Mouse (Mus musculus) heart, postnatal 4 days (tissue): Measurements from ENCODE around the gene Nav1. TPM values are rescaled to one million over a fixed set of nuclear protein-coding genes. Genes with fewer than 3 reads are reported as not detected.
"Not testable (repeated sequence)": the region's sequence is repeated elsewhere in the genome, so short reads cannot be mapped to it uniquely, and the experiment has no call there.

Experiments
- DNase-seq: peaks from one replicate; pipeline ENCODE4 v3.0.0; 2021
- total RNA-seq, 2 experiments: library from RNA; stranded (reverse); gene quantifications; 2 replicates each; pipeline ENCODE4 v1.2.3; 2021

Nav1 gene
- total RNA-seq, 2 experiments from 2014 or later = 53.9 to 54.8 TPM

DNA sequence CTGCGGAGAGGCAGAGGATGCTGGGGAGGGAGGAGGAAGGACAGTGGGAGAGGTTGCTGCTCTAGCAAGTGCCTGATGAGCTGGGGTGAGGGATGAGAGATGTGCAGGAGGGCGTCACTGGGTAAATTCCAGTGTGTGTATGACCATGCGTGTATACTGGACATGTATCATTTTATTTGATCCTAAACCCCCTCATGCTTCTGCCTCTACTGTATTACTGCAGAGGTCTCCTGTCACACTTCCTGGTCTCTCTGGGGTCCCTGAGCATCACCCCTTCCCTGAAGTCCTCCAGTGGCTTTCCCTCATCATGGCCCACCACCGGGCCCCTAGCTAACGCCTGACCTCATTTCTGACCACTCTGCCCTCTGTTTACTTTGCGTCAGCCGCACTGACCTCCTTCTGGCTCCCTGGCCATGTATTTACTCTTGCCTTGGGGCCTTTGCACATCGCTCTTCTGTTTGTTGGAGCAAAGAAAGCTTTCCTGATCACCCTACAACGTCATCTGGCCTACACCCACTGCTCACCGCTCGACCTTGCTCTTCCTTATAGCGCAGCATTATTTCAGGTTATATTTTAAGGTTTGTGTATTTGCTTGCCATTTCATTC is 91.4 kb downstream of the Nav1 start:
- no peak for DNase-seq

DNA sequence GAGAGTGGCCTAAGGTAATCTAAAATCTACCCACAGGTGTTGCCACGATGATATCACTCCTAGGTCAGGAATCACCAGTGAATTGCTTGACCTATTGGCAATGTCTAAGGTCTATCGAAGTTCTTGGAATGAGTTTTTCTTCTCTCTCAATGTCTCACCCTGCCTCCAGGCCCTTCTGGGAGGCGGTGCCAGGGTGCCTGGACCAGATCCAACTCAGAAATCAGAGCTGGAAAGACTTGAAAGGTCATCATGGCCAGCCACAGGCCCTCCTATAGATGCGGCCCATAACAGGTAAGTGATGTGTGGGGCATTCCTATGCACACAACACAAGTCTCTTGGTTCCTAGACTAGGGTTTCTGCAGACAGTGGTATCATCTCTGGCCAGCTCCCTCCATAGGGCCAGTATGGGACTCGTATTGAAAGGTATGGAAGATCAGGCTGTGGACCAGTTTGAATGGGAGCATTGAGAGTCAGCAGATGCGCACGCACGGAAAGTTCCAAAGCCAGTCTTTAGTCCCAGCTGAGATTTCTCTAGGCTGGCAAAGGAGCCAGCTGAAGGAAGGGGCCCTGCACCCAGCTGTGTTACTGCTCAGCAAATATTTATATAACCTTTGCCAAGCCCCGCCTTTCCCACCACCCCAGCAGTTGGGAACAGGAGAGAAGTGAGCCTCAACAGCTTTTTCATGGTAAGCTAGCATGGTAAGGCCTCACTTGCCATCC is 92.0 kb downstream of the Nav1 start:
- DNase-seq = peak; percentile 51

DNA sequence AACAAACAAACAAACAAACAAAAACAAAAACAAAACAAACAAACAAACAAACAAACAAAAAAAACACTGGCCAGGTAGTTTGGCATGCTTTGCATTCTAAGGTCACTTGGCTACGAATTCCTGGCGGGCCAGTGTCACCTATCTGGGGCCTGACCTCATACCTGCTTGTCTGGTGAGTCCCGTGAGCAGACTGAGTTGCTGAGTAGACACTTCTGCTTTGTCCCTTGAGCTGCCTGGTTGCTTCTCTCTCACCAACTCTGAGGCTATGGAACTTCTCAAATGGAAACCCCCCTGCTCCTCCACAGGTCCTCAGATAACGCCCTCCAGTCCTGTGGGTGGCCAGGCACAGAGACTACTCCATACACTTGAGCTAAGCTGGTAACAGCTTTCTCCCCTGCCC is 93.0 kb downstream of the Nav1 start:
- DNase-seq = no peak

DNA sequence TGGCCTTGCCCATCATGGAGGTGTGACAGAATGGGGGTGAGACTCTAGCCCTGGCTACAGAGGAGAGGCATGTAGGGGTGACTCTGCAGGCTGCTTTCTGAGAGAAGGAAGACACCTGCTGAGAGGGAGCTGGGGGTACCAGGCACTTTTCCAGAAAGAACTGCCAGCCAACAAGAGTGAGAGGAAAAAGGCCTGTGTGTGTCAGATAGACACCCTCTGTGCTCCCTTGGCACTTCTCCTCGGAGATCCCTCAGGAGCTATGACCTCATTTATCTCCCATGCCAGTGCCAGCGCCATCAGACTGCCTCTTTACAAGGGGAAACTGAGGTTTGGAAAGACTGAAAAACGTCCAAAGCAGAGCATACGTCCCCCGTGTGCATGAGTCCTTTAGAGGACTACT is 93.6 kb downstream of the Nav1 start:
- no peak for DNase-seq

DNA sequence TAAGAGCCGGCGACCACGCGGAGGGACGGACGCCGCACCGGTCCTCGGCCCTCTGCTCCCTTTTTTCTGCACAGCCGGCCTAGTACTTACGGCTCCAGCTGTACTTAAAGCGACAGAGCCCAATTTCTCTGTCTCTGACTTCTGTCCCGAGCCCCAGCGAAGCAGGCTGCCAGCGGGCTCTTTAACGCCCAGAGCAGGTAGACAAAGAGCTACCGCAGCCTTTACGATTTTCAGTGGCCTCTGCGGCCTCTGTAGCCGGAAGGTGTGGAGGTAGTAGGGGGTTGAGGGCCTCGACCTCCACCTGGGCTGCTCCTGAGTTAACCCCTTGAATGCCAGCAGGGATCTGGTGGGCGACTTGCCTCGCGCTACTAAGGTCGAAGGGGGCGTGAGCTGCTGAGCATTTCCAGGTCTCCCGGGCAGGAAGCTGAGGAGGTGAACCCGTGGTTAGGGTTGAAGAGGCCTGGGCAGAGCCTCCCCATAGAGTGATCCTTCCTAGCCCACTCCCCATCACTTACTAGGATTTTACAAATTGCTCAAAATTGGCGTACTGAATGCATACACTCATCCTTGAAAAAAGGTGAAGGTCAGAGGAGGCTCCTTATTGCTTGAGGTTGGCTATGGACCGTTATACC is 96.6 kb downstream of the Nav1 start:
- DNase-seq = peak; percentile 72

DNA sequence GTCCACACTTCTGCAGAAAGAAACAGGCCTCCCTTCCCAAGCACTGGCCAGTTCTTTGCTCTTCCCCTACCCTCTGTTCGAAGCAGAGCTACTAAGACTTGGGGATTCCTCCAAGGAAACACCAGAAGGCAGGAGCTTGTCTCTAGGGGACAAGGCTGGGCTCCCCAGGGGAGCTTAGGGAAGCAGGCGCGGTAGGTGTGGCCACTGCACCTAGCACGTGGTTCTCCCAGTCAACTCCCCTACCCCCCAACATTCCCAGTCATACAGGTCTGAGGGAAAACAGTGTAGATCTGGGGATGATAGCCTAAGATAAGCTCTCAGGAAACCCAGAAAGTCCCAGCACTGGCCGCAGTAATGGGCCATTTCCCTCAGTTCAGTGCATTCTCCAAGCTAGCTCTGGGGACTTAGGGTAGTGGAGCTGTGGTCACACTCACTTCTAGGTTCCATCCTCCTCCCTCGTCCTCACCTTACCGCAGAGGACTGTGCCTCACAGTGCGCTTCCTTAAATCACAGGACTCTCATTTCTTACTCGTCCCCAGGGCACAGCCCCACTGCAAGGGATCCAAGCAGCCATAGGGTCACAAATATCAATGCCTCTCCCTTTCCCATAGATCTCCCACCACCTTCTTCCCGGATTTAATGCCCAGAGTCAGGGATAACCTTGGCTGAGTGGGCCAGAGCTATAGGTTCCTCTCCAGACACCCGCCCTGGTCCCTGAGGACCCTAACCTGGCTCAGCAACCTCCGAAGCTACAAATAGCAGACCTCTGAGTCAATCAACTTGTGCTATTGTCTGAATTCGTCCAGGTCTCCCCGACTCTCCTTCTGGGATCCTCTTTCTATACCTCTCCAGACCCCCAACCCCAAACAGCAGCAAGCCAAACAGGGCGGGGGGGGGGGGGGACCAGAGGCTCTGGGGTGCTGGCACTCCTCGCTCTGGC is 97.7 kb downstream of the Nav1 start:
- no peak for DNase-seq

DNA sequence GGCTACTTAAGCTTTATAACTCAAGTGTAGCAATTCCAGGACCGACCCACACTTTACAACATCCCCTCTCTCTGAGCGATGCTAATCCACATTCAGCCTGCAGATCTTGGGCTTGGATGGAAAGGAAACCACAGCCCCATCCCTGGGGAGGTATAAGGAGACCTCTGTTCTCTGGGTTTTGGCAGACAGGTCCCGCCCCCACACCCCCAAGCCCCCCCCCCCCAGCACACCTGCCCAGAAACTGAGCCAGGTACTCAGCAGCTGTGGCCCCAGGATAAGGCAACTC is 98.8 kb downstream of the Nav1 start:
- no peak for DNase-seq

DNA sequence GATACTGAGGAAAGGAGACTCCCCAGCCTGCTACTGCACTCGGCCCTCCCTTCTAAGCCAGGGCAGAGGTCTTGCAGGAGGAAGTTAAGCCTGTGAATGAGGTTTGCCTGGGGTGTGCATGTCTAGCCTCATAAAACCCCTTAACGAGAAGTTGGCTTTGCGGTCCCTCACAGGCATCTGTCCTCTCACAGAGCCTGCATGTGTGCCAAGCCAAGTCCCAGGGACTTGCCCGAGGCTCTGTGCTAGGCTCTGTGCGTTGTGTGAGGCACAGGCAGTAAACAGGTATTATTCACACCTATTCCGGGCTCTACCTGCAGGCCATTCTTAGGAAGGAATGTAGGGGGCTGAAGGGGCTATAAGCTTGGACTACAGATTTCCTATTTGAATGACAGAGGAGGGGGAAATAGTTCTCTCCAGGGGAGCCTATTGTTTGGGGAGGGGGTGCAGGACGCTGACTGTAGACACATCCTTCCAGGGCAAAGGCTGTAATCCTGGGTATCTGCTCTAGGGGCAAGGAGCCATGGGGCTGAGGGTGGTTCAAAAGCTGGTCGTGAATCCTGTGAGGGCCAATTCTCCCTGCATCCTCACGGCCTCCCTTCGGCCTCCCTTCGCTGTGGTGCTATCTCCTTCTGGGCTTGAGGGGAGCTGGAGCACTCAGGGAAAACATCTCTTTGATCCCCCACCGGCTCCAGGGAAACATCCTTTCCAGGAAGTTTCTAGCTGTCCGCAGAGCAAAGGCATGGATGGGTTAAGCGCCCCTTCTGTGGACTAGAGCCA is 99.3 kb downstream of the Nav1 start:
- no peak for DNase-seq

DNA sequence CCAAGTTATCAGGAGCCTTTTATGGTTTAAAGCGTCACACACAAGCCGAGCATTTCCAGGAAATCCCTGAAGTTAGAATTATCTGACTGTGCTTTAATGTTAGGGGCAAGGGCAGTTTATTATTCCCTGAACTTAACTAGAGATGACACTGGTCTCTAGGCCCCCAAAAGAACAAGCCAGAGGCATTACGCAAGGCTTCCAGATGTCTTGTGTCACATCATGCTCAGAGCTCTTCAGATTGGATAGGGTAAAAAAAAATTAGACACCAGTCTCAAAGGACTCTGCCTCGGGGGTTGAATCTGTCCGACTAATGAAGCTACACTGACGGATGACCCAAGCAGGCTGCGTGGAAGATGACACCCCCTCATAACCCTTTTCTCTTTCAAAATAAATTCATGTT is 101.6 kb downstream of the Nav1 start:
- no peak for DNase-seq

DNA sequence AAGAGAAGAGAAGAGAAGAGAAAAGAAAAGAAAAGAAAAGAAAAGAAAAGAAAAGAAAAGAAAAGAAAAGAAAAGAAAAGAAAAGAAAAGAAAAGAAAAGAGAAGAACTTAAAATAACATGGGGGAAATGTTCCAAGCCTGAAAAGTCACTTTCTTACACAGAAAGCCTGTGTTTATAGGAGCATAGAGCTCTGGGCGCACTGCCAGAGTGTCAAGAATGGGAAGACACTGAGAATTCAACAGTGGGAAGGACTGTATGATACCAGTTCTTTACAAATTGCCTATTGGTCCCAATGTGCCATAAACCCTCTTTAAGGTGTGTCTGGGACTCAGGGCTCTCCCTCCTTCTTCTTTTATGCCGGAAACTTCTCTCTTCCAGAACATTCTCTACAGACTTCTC is 103.7 kb downstream of the Nav1 start:
- DNase-seq = peak; percentile 56

DNA sequence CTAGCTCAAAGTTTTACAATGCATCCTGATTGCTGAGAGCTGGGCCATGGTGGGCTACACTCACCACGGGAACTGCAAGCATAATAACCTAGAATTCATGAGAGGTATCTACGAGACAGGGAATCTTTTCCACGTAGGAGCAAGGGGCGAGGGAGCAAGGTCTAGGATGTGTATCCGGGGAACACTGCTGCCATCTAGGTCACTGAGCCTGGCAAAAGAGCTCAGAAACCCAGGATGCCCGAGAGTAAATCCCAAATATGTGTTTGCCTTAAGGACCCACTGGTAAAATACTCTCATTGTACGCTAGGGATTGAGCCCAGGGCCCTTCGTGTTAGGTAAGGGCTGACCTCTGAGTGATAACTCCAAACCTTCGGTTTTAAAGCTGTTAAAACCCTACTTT is 104.3 kb downstream of the Nav1 start:
- DNase-seq = no peak

DNA sequence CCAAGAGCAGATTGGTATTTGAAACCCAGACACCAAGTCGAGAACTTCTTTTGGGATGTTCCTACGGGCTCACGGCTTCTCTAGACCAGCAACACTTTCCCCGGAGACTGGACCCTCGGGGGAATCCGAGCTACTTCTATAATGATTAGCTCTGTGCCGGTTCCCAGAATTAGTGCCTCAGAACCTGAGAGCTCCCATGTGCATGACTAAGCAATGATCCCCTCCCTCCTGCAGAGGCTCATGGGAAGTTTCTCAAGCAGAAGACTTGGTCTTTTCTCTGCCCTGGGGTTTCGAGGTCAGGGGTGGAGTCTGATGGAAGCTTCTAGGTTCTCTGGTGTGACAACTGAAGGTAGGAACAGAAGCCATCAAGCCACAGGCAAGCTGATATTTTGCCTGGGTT is 105.0 kb downstream of the Nav1 start:
- no peak for DNase-seq

DNA sequence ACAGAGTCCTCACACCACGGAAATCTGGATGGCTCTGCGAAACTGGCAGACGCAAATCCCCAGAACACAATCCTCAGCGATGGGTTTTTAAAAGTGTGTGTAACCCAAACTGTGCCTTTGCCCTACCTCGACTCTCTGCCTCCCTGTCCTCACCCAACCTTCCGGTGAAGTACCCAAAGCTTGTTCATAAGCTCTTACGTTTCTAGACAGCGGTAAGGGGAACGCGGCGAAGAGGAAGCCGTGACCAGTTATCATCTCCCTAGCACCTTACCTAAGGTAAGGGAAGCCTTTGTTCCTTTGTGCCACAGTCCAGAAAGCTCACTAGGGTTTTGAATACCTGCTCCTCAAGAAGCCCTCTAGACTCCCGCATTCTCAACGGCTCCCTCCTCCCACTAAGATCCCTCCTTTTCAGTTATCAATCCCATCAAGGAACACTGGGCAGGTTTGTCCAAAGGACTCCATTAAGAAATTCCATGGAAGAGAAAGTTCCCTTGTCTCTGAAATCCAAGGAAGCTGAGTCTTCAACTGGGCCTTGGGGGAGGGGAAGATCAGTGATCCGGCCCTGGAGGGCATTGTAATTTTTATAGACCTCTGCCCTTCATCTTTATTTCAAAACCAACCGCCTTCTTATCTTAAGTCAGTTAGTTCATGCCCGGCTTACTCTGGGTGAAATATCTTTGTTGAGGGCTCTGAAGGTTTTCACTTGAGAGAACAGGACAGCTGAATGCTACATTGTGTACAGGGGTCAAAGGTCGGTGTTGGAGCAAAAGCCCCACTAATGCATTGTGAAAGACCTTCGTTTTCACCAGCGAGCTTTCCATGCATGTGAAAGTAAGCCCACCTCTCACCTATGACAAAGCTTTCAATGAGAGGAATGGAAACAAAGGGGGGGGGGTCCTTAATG is 108.4 kb downstream of the Nav1 start:
- DNase-seq = no peak

DNA sequence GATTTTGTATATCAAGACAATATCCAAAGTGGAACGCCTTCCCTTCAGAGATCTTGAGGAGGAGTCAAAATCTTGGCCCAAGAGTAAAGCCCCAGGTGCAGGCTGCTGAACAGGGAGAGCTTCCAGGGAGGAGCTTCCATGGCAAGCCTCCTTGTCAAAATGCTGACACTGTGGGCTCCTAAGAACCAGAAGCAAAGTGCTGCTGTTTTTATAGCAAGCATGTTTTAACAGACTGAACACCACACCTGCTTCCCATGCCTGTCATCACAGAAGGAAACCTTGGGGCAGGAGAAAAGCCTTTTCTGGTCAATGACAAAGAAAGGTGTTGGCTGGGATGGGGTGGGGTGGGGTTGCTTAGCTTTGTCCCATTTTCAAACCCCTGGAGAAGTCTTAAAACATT is 112.0 kb downstream of the Nav1 start:
- DNase-seq = no peak

DNA sequence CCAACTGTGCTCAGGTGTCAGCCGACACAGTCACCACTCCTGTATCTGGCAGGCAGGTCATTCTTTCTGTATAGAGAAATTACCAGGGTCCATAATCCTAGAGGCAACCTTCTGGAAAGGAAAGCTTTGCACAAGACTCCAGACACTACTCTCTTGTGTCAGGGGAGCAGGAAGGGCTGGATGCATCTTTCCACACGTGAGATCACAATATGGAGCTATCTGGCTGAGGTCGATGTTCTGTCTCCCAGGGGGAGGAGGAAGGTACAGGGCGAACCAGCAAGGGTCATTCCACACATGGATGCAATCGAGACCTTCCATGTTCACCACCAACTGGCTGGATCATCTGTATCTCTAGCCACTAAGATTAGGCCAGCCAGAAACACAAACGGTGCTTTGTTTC is 113.2 kb downstream of the Nav1 start:
- no peak for DNase-seq

DNA sequence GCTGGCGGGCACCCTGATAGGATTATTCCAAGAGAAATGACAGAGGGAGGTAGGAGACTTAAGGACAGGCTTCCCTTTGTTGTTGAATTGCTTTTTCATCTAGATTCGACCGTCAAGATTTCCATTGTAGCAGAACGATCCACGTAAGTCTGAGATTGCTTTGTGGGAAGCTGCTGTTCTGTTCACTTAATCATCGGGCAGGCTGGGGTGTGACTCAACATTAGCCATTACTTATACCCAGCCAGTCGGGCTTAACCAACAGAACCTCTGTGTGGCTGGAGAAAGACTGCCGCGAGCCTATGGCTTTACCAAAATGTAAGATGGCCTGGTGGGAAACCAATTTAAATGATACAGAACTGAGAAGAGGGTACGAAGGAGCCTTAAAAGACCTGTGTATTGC is 114.7 kb downstream of the Nav1 start:
- no peak for DNase-seq

DNA sequence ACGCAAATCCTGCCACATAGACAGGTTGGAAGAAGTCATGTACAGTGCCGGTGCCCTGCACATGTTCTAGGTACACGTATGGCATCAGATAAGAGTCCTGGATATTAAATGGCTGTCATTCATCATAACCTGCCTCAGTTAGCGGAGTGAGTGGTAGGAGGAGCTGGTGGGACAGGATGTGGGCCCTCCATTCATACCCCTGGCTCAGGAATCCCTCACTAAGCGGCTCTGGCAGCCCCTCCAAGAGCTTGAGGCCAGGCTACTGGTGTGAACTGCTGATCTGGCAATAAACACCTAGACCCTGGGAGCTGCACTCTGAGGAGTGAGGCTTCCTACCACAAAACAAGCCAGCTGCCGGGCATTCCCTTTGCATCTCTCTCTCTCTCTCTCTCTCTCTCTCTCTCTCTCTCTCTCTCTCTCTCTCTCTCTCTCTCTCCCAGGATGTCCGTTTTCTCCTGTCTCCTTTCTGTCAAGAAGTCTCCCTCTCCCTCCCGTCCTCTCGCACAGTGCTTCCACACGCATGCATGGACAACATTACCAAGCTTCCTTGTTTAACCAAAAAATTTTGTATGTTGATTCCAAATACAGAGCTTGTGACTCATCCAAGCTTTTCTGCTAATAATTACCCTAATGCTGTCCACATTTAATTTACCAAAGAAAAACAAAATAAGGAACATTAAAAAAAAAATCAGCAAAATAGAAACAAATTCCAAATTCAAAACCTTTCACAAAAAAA is 116.0 kb downstream of the Nav1 start:
- no peak for DNase-seq

DNA sequence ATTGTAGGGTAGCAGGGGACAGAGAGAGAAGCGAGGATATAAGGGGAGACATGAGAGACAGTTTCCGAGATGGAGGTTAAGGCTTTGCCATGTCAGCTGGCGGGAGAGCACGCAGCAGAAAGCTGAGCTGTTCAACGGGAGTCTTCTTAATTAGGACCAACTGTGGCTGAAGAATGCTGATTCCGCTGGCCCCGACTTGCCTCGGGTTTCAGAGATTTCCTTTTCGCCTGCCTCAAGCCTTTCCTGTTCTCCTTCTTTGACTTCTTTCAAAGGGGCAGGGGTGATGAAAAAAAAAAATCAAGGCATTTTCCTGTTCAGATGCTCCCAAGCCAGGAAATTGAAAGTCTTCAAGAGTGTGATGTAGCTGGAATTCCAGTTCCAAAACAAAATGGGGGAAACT is 118.2 kb downstream of the Nav1 start:
- no peak for DNase-seq

DNA sequence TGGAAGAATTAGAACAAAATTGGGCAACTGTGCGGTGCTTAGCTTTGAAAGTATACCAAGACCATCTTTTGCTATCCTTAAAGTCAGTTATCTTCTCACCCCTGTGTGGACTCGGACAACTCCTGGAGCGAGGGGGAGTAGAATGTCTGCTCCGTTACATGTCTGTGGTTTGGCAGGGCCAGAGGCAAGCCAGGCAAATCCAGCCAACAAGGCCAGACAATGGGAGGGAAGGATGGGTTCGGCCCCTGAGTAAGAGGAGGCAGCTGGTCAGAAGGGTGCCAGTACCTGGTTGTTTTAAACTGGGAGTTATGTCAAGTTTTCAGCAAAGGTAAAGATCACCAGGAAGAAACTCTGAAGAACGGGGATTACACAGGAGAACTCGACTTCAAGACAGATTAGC is 121.9 kb downstream of the Nav1 start:
- DNase-seq = no peak

DNA sequence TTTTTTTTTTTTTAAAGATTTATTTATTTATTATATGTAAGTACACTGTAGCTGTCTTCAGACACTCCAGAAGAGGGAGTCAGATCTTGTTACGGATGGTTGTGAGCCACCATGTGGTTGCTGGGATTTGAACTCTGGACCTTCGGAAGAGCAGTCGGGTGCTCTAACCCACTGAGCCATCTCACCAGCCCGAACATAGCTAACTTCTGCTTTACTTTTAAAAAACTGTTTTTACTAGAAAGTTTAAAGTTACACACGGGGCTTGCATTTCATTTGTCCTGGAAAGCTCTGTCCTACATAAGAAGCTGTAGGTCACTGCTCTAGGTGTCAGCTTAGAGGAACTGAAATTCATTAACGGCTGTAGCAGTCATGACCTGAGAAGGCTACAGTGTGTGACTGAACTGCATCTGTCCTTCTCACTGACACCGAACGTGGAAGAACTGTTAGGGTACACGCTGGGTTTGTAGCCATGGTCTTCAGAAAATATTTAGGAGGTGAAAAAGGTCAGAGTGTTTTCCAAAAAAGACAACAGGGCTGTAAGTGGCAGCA is 122.5 kb downstream of the Nav1 start:
- not testable (repeated sequence) for DNase-seq
